Mouse (Mus musculus): ENCODE data around the gene 1600012H06Rik. TPM values are rescaled to one million over a fixed set of nuclear protein-coding genes. Genes with fewer than 3 reads are reported as not detected.
A peak's percentile ranks its signal among the peaks of the same experiment; 100 is the strongest.
"Not testable (repeated sequence)": the region's sequence is repeated elsewhere in the genome, so short reads cannot be mapped to it uniquely, and the experiment has no call there.

1600012H06Rik gene
- total RNA-seq, 4 experiments from 2014 or later = 15.0 to 16.6 (median 15.7) TPM

- no peak for DNase-seq (ENCODE audit: low spot score in 2 of 2)
Observed at GRCm38 (mm10) chr17:14943729-14944059, 710 bp downstream of the 1600012H06Rik start.

- no peak for DNase-seq (ENCODE audit: low spot score in 2 of 2)
Observed at GRCm38 (mm10) chr17:14944551-14944950, 1.6 kb downstream of the 1600012H06Rik start.

- DNase-seq (ENCODE audit: low spot score in 2 of 2) = no peak
Observed at GRCm38 (mm10) chr17:14949161-14949827, 6.3 kb downstream of the 1600012H06Rik start.

- DNase-seq (ENCODE audit: low spot score in 2 of 2) = no peak
Observed at GRCm38 (mm10) chr17:14953452-14953851, 10.5 kb downstream of the 1600012H06Rik start.

- DNase-seq (ENCODE audit: low spot score in 2 of 2) = no peak
Observed at GRCm38 (mm10) chr17:14958686-14959327, 15.8 kb downstream of the 1600012H06Rik start.

GRCm38 (mm10) chr17:14959979-14960378 is 17.0 kb downstream of the 1600012H06Rik start:
- no peak for DNase-seq (ENCODE audit: low spot score in 2 of 2)

GRCm38 (mm10) chr17:14960520-14960919 is 17.5 kb downstream of the 1600012H06Rik start:
- DNase-seq (ENCODE audit: low spot score in 2 of 2) = peak in 1 of 2 experiments; percentile 8

- DNase-seq (ENCODE audit: low spot score in 2 of 2) = peak in 1 of 2 experiments; percentile 8
Observed at GRCm38 (mm10) chr17:14960951-14961556, 18.1 kb downstream of the 1600012H06Rik start, which contains the start of gene Phf10. TSS of gene Phf10 (minus strand) at chr17:14961273.

- DNase-seq (ENCODE audit: low spot score in 2 of 2) = not testable (repeated sequence)
Observed at GRCm38 (mm10) chr17:14961557-14962154, 18.7 kb downstream of the 1600012H06Rik start.

- not testable (repeated sequence) for DNase-seq (ENCODE audit: low spot score in 2 of 2)
Observed at GRCm38 (mm10) chr17:14968373-14968913, 25.5 kb downstream of the 1600012H06Rik start.

GRCm38 (mm10) chr17:14977718-14978361 is 34.9 kb downstream of the 1600012H06Rik start:
- not testable (repeated sequence) for DNase-seq (ENCODE audit: low spot score in 2 of 2)

GRCm38 (mm10) chr17:14978362-14979038 is 35.5 kb downstream of the 1600012H06Rik start, which contains the start of the genes 9030025P20Rik and Gm3417:
TSS of gene 9030025P20Rik (plus strand) at chr17:14978468.
TSS of gene Gm3417 (minus strand) at chr17:14978790.
- DNase-seq (ENCODE audit: low spot score in 2 of 2) = not testable (repeated sequence)

GRCm38 (mm10) chr17:14990116-14990702 is 47.2 kb downstream of the 1600012H06Rik start:
- DNase-seq (ENCODE audit: low spot score in 2 of 2) = not testable (repeated sequence)

- DNase-seq (ENCODE audit: low spot score in 2 of 2) = not testable (repeated sequence)
Observed at GRCm38 (mm10) chr17:14992522-14993138, 49.6 kb downstream of the 1600012H06Rik start.

GRCm38 (mm10) chr17:14993139-14993832 is 50.3 kb downstream of the 1600012H06Rik start:
- not testable (repeated sequence) for DNase-seq (ENCODE audit: low spot score in 2 of 2)

GRCm38 (mm10) chr17:14994140-14994539 is 51.2 kb downstream of the 1600012H06Rik start:
- not testable (repeated sequence) for DNase-seq (ENCODE audit: low spot score in 2 of 2)

GRCm38 (mm10) chr17:15000047-15000446 is 57.1 kb downstream of the 1600012H06Rik start:
- not testable (repeated sequence) for DNase-seq (ENCODE audit: low spot score in 2 of 2)

GRCm38 (mm10) chr17:15009088-15009487 is 66.1 kb downstream of the 1600012H06Rik start:
- DNase-seq (ENCODE audit: low spot score in 2 of 2) = not testable (repeated sequence)

All from left cerebral cortex, adult 8-10 months (tissue).